Mouse (Mus musculus) cortical plate, adult 2 months (tissue): ENCODE results near the gene Zbtb20. TPM values are rescaled to one million over a fixed set of nuclear protein-coding genes. Genes with fewer than 3 reads are reported as not detected.
A peak's percentile ranks its signal among the peaks of the same experiment; 100 is the strongest.

Experiments used
- H3K27ac ChIP-seq: fragments of 200-500 bp; 2 replicates; pipeline ENCODE4 v1.5.1; 2012; ENCODE audit warnings: low read length, control low read depth, inconsistent platforms; ENCODE audit not compliant: insufficient read depth
- H3K4me1 ChIP-seq: fragments of 200-500 bp; 2 replicates; pipeline ENCODE4 v1.6.1; 2011; ENCODE audit warnings: low read length; ENCODE audit not compliant: control insufficient read depth, insufficient read depth
- H3K4me3 ChIP-seq: fragments of 200-500 bp; 2 replicates; pipeline ENCODE4 v1.5.1; 2011; ENCODE audit warnings: mild to moderate bottlenecking, low read length, control low read depth; ENCODE audit not compliant: insufficient read depth
- CTCF ChIP-seq: fragments of 200-500 bp; IDR thresholded peaks from 2 replicates; pipeline ENCODE4 v1.5.1; 2011; ENCODE audit warnings: mild to moderate bottlenecking, control low read depth, low read length; ENCODE audit not compliant: insufficient read depth; ENCODE audit errors: extremely low read depth
- POLR2A ChIP-seq: fragments of 200-500 bp; IDR thresholded peaks from 2 replicates; pipeline ENCODE4 v1.6.1; 2011; ENCODE audit warnings: mild to moderate bottlenecking, low read length, control low read depth; ENCODE audit not compliant: insufficient read depth; ENCODE audit errors: extremely low read depth
- polyA plus RNA-seq: library from polyadenylated mRNA; depleted of rRNA; stranded (reverse); fragments of >200 nt; gene quantifications from 2 replicates; pipeline ENCODE4 v1.2.3, GENCODE M21; 2012

Zbtb20 gene
- polyA plus RNA-seq, 1 experiment = 13.1 TPM

DNA sequence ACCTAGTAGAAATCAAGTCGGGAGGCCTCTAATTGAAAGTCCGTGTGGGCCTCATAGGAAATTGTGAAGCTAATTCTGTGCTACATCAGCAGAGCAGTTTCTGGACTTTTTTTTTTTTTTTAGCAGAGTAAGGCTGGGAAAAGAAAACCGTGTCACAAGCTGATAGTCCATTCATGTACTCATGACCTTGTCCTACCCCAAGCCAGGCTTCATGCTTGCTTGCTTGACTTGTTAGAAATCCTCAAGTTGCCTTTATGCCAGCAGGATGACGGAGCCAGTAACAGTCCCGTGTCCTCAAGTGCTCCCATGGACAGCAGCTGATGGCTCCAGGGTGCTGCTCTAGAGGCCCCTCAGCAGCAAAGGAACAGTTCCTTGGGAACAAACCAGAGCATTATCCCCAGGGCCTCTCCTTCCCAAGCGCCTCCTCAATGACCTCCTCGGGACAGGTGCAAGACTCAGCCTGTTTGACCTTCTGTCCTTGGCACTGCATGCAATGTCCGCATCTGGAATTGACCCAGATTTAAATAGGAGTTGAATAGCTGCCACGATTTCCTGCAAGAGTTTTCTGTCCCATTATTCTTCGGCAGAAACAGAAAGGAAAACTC is 588.9 kb downstream of the Zbtb20 start:
- H3K4me3 ChIP-seq = no peak overlapping the region
- H3K4me1 ChIP-seq = peaks cover 11% of the 10 kb centered on the region
- TF ChIP-seq CTCF (no peak), POLR2A (no peak)
- H3K27ac ChIP-seq = peak overlapping the region; percentile 17

DNA sequence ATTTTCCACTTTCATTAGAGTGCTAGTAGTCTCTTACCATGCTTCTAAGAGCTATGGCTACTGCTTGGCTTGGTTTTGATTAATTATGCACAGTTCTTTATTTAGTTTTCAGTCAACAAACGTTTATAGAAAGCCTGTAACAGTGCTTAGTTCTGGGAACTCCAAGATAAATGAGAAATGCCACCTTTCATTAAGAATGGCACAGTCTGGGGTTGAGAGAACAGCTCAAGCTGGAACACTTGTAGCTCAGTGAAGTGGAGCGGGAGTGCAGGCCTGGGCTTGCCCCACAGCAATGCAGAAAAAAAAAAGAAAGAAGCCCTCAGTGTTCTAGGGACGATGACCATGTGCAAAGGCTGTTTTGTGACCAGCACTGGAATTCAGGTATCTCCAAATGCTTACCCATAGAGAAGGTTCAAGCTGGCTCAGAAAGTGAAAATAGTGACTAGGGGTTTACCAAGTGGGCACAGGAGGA is 589.7 kb downstream of the Zbtb20 start:
- peak overlapping the region; percentile 78 for H3K27ac ChIP-seq
- H3K4me1 ChIP-seq = peaks cover 11% of the 10 kb centered on the region
- no peak for TF ChIP-seq POLR2A
- TF ChIP-seq CTCF = no peak
- H3K4me3 ChIP-seq = no peak overlapping the region

DNA sequence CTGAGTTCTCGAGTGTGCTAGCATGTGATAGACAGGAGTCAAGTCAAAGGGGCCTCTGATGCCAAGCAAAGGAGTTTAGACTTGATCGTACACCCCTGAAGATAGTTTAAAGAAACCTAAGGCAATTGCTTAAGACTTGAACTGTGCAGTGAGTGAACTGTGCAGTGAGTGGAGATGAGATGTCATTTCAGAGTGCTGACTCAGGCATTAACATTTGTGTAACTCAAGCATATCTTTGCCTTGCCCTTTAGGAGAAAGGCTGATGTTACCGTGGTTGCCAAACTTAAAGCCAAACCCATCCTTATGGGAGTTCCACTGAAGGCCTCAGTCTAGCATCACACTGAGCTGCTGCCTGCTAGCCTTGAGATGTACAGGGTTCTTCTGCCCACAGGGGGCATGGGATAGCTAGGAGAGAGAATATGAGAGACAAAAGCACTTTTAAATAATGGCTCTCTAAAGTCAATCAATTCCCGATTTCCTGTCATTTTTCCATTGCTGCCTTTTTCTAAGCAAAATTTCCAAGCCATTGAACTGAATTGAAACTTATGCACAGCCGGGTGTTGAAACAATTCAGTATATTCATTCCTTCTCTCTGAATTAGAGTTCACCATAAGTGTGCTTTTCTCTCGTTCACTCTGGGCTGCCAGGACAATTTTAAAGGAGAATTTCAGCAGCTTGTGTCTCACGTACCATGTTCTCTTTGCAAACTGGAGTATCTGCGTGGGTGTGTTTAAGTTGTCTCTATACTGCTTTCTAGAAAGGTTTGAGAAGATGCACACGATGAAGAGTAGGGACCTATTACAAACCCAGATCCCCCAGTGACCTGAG is 590.5 kb downstream of the Zbtb20 start:
- Histone ChIP-seq H3K27ac (peak overlapping the region; percentile 78), H3K4me1 (peaks cover 11% of the 10 kb centered on the region), H3K4me3 (no peak overlapping the region)
- no peak for TF ChIP-seq POLR2A
- no peak for TF ChIP-seq CTCF

DNA sequence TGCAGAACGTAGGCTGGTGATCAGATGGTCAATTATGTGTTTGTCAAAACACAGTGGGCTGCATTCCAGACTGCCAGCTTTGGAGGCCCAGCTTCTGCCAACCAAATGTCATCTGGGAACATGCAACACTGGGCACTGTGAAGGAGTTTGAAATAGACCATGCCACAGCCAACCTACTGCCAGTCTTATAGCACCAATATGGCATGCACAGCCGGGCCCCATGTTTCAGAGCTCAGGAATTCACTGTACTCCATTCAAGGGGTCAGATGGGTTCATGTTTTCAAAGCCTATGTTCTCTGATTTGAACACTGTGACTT is 591.0 kb downstream of the Zbtb20 start:
- TF ChIP-seq CTCF = no peak
- H3K4me3 ChIP-seq = no peak overlapping the region
- H3K27ac ChIP-seq = peak overlapping the region; percentile 35
- peaks cover 11% of the 10 kb centered on the region for H3K4me1 ChIP-seq

DNA sequence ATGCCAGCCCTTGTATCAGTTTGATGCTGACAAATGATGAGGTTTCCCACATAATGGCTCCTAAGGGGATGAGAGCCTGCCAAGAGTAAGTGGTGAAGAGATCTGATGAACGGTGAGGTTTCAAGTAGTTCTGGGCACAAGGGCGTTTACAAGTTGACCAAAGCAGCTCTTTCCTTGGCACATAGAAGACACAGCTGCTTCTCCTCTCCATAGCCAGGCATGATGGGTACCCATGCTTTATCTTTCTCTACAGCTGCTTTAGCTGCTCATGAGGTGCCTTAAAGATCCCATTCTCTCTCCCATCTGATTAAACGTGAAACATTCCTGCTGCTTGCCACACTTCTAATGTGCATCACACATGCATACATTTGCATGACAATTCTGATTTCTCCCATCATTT is 595.4 kb downstream of the Zbtb20 start:
- Histone ChIP-seq H3K4me1 (peaks cover 5% of the 10 kb centered on the region; the same call in 1 of the 2 replicates), H3K27ac (no peak overlapping the region), H3K4me3 (no peak overlapping the region)
- TF ChIP-seq CTCF (no peak), POLR2A (no peak)

DNA sequence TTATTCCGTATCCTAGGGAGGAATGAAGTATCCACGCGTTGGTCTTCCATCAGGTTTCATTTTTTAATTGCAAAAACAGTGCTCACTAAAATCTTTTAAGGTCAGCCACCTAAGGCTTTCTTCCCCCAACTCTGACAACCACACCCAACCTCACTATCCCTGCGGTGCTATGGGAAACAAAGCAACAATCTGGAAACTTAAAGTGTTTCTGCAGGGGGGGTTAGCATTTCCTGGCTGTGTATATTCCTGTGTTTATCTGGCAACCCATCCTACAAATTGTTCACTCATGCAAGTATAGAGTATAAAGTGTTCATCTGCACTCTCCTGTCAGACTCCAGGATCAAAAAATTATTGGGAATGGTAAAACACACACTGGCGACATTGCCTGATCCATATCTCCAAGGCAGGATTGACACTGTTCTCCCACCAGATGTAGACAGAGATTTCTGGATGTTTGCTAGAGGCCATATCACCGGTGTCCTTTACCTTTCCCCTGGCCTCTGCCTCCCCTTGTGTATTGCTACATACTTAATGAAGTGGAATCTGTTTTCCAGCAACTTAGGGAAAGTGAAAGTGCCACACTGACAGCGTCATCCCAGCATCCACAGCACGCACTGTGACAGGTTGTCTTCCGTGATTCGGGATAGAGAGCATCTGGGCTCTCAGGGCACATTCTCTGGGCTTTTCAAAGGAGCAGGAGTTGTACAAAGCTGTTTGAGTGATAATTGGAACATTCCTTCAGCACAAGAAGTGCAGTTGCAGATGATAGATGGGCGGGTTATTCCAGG is 599.5 kb downstream of the Zbtb20 start:
- no peak for TF ChIP-seq POLR2A
- Histone ChIP-seq H3K4me3 (no peak overlapping the region), H3K27ac (peak overlapping the region; percentile 6; the same call in 1 of the 2 replicates), H3K4me1 (no peaks in the 10 kb centered on the region; the same call in 1 of the 2 replicates)

DNA sequence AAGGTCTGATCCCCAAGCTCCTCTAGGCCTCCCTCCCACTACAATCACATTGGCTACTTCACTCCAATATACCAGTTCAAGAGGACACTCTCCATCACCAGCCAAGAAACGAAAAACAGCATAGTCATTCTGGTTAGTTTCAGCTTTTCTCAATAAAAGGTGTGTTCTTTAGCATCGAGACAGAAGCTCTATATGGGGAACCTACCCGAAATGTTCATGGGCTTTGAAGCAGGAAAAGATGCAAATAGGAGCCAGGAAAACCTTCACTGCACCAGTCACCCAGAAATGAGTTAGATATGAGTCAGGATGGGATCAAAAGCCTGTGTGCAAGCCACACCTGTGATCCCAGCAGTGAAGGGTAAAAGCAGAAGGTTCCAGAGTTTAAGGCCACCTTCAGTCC is 601.2 kb downstream of the Zbtb20 start:
- no peaks in the 10 kb centered on the region; the same call in 1 of the 2 replicates for H3K4me1 ChIP-seq
- TF ChIP-seq CTCF (no peak), POLR2A (no peak)
- H3K27ac ChIP-seq = no peak overlapping the region

DNA sequence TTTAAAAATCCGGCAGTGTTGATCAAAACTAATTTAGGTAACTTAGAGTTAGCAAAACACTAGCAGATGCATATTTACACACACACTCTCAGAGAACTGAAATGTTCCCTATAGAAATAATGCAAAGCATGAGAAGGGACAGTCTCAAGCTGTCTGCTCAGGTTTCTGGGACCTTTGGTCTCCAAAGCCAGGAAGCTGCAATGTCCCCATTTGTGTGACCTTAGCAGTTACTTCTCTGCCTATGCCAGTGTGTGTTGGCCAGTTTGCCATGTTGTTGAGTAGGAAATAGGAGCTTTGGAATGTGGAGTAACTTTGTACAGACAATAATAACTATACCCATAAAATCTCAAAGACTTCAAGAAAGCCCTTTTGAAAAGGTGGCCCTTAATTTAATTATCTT is 602.7 kb downstream of the Zbtb20 start:
- no peak overlapping the region for H3K27ac ChIP-seq
- H3K4me1 ChIP-seq = no peaks in the 10 kb centered on the region; the same call in 1 of the 2 replicates
- TF ChIP-seq POLR2A (no peak), CTCF (no peak)
- H3K4me3 ChIP-seq = no peak overlapping the region

More for the DNA sequence above, 601.2 kb downstream of the Zbtb20 start:
- no peak overlapping the region for H3K4me3 ChIP-seq

DNA sequence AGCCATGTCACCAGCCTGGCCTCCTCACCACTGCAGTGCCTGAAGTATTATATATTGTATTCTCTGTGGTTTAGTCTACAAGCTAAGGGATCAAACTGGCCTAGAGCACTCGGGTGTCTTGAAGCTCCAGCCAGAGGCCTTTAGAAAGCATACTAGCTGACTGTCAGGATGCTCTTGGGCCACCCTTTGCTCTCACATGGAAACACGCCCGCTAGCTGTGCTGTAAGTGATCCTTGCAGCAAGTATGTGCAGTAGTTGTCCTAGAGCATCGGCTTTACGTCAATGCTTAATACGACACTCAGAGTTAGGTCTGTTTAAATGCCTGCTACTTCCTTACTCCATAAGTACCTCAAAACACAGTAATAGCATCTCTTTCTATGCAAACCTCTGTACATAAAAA is 604.9 kb downstream of the Zbtb20 start:
- no peak overlapping the region for H3K27ac ChIP-seq
- H3K4me1 ChIP-seq = no peaks in the 10 kb centered on the region; the same call in 1 of the 2 replicates
- TF ChIP-seq CTCF (no peak), POLR2A (no peak)
- H3K4me3 ChIP-seq = no peak overlapping the region
